Mouse (Mus musculus) left cerebral cortex, postnatal 36 days (tissue): ENCODE data around the gene Clasp1. TPM values are rescaled to one million over a fixed set of nuclear protein-coding genes. Genes with fewer than 3 reads are reported as not detected.

Experiments
- DNase-seq, 2 experiments: peaks; one replicate each; pipeline ENCODE4 v3.0.0; 2021 to 2022; ENCODE audit warnings: low spot score in 2 of 2, mixed read lengths in 1 of 2
- intact Hi-C: fragments of 180-260 bp; cut with DNase I; formaldehyde crosslinking; loops from one replicate; pipeline ENCODE4 v1.15.1; 2025
- total RNA-seq, 2 experiments: library from RNA; stranded (reverse); gene quantifications; 2 replicates each; pipeline ENCODE4 v1.2.3; 2021

Gene Clasp1
- total RNA-seq, result 100 to 1,000 TPM; 104 to 125 TPM

DNA sequence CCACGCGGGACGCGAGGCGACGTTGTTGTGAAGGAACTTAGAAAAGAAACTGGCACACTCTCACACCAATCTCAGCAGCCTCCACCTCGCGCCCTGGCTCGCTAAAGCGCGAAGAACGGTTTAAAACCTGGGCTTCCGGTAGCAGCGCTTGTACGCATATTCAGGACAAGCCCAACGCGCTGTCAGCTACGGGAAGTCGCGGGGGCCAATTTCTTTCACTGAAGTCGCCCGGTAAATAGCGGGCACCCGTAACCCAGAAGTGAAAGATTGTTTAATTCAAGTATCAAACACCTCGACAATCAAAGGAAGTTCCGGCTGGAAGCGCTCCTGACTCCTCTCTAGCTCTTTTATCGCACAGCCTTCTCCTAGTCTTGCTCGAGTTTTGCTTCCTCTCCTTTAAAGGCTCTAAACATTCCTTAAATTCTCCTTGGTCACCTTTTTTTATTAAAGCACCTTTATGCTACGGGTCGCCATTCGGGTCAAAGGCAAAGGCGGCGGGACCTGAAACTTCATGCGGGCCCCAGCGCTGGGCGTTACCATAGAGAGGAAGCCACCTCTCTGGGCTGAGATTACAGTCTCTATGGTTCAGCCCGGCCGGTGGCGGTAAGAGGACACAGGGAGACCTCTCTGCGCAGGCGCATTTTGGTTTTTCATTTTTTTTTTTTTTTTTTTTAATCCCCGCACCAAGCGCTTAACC, at the start of gene Clasp1:
Gene Clasp1 (plus strand): TSS at position 302 of the 697 bp plus-strand sequence.
- intact Hi-C loops, result loop anchor here (1.0 to 2.0 kb wide), 2 partner anchors 68 to 70 kb away; partner anchors contain the start of gene Nifk
- peak; percentile 93 to 96 for DNase-seq

DNA sequence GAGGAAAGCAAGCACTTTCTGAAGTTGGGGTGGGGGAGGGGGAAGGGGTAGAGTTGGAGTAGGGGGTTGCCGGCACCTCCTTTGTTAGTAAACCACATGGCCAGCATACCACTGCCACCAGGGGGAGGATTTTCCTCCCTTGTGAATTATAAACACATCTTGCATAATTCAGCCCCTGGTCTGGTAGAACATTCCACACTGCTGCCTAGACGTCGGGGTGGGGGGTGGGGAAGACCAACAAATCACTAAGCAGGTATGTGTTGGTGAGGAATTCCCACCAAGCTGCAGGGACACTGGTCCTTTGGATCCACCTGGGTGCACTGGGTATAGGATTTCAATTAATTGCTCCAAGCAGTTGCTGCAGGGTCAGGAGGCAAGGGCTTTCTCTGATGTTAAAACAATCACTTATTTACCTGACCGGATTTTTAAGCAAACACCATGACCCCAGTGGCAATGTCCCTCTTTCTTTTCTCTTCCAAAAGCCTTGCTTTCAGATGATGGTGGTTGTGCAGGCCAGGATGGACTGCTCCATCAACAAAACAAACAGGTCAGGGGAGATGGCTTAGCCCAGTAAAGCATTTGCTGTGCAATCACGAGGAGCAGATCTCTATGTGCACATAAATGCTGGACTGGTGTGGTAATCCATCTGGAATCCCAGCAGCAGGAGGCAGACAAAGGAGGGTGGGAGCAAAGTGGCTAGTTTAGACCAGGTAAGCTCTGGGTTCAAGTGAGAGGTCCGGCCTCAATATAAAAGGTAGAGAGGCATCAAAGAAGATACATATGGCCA, 45.0 kb upstream of the Clasp1 start:
- DNase-seq, result no peak
- intact Hi-C loops, result no loop called here

DNA sequence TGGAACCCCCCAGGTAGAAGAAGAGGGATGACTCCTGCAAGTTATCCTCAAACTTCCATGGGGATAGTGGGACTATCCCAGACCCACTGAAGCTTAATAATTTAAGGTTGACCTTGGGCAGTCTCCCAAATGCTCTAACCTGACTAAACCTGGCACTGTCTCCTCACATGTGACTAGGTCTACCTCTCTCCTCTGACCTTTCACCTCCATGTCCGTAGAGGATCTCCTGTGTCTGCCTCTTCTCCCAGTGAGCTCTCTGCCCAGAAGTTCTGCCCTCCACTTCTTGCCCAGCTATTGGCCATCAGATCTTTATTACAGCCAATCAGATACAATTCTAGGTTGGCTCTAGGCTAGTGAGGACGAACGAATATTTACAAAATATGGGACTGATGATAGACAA, 38.9 kb upstream of the Clasp1 start:
- no peak for DNase-seq
- intact Hi-C loops, result no loop called here

DNA sequence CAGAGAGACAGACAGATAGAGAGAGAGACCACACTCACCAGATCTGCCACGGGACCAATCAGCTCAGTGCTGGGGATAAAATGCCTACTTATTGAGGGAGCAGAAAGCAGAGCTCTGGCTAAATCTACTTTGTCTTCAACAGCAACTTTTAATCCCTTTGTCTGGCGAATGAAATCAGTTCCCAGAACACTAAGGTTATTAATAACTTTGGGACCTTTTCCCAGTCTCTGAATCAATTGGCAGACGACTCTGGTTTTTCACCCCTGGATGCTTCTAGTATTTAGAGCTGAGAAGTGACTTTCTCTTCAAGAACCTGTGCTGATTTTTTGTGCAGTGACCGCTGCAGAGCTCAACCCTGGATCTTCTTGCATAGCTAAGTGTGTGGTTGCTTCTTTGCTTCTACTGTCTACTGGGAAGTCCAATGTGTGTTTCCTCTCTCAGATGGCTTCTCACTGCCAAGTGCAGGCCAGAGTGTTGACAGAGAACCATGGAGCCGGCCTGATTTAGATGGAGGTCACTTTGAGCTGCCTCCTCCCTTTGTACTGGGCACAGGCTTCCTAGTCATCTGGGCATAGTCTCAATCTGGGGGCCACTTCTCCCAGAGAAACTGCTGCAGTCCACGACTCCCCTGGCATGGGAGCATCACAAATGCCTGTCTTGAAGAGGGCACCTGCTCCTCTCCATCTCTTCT, 29.6 kb upstream of the Clasp1 start:
- intact Hi-C loops, result no loop called here
- no peak for DNase-seq

DNA sequence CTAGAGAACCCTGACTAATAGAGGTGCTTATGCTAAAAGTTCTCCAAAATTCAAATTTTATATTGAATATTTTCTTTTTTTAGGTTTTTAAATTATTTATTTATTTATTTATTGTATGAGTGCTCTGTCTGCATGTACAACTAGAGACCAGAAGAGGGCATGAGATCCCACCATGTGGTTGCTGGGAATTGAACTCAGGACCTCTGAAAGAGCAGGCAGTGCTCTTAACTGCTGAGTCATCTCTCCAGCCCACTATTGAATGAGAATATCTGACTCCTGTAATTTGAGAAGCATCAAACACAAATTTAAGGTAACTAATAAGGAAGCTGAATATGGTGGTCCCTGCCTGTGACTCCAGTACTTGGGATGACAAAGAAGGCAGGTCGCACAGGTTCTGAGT, 20.9 kb upstream of the Clasp1 start:
- no peak for DNase-seq
- intact Hi-C loops, result no loop called here

DNA sequence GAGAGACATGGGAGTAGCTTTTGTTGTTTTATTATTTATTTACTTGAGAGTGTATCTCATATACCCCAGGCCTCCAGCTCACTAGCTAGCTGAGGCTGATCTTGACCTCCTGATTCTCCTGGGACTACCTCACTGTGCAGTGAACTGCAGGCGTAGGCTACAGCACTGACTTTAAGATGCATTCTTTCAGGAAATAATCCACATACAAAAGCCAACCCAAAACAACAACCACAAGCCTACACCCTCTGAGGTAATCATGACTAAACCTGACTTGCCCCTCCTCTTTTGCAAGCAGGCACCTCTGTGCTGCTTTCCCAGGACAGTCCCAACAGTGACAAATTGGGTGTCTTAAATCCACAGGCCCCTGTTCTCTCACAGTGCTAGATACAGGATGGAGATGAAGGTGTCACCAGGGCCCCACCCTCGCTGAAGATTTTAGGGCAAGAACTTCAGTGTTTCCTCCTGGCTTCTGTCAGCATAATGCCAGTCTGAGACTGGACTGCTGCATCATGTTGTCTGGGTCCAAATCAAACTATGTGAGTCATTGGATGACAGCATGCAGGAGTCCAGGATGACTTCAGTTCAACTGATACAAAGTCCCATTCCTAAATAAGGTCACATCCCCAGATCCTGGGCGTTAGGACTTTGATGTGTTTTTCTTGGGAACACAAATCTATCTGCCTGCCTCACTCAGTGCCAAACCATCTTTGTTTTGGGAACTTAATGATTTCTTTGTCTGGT, 20.0 kb upstream of the Clasp1 start:
- DNase-seq, result no peak
- intact Hi-C loops, result no loop called here

DNA sequence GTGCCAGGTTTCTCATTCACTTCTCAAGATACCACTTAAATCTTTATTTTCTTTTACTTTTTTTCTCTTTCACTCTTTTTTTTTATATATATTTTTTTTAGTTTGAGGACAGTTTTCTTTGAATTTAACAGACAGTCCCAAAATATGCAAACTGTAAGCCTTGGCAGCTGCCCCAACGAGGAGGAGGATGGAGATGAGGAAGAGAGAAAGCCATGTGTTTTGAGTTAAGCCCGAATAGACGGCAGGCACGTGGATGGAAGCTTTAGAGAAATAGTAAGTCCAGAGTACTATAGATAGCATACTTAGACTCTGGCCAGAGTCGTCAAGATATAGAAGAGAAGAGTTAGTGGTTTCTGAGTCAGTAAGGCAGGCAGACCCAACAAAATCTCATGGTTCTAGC, 11.1 kb upstream of the Clasp1 start:
- intact Hi-C loops, result no loop called here
- DNase-seq, result no peak

DNA sequence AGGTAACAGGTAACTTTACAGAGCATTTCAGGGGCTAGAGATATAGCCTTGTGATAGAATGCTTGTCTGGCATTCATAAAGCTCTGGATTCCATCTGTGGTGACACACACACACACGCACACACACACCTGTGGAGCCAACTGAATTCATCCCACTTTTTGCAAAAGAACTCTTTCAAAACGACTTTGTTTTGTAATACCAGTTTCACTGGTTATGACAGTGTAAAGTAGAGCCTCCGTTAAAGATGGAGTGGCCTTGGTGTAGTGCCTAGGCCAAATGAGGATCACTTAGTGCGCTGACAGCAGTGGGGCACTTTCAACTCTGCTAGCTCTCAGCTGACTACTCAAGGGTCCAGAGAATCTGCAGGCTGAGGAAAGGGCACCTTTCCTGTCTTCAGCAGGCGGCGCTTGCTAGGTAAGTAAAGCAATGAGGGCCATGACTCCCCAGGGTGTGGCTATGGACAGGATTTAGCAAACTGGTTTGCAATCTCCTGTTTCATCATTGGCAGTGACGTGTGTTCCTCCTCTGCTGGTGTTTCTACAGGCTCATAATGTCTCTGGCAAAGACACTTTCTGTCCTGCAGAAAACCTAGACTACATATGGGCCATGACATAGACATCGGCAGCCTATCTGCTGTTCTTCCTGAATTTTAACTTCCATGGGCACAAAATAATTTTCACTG, 8.6 kb upstream of the Clasp1 start:
- intact Hi-C loops, result no loop called here
- no peak for DNase-seq

DNA sequence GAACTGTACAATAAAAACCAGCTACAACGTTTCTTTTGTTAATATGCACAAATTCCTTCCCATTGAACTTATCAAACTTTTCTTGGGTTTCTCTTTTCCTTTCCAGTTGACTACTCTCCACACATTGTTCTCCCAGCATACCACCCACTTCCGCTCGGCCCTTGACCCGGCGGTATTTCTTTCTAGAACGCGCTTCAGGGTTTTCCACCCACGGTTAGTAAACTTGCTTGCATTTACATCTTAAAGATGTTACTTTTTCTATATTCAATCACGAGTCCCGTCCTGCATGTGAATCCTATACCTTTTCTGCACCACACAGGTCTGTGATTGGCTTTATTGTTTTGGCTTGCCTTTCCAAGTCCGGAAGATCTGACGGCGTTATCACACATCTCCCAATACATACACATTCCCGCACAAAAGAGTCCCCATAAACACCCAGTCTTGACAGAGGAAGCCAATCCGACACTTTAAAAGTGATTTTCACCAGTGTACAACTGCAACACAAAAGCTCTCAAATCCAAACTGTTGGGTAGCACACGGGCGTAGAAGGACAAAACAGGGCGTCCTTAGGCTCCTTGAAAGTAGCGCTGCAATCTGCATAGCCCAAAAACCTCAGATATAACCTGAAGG, 616 bp upstream of the Clasp1 start:
- DNase-seq, result peak; percentile 59 to 64
- intact Hi-C loops, result loop anchor here (2.0 kb wide), 1 partner anchor 67 kb away; the partner anchor contains the start of gene Nifk

DNA sequence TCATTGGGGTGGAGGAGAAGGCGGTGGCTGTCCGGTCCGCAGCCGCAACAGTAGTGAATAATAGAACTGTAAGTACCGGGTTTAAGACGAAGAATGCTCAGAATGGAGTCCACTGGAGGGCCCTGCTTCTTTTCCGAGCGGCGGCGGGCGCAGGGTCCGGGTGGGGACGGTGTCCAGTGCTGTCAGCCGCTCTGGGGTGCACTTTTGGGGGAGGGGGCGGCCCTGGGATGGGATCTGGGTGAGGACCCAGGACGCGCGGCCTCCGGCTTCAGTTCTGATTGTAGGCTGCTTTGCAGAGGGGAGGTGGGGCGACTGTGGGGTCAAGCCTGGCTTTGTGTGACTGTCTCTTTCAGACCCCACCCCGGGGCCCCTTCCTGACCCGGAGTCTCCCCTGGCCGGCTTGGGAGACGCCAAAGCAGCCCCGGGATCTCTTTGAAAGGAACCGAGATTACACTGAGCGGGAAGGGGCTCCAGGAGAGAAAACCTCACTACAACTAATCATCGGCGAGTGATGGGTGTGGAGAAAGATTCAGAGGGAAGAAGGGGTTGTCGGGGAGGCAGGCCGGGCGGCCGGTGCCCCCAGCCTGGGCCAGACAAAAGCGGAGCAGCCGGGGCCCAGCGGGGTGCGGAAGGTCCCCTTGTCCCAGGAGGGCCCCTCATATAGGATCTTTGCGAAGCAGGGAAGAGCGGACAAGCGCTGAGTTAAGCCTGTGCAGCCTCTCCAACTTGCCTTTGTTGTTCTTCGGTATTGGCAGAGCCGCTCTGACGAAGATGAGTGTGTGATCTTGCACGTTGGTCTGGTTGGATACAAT, 802 bp downstream of the Clasp1 start:
- intact Hi-C loops, result loop anchor here (1.0 to 2.0 kb wide), 2 partner anchors 69 to 70 kb away; partner anchors contain the start of gene Nifk
- peak; percentile 42 to 51 for DNase-seq

DNA sequence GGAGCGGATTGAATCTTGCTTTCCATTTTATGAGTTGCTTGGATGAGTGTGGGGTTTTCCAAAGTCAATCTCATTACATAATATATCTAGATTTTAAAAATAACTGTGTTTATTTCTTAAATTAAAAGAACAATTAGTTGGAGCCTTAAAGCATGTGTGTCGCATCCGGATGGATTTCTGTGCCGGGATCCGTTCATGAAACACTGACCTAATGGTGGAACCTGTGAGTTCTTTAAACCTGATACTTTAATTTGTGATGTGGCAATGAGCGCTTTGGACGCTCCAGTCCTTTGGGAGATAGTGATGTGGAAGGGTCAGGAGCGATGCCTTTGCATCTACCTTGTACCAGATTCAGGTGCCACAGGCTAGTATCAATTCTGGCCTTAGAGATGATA, 1.4 kb downstream of the Clasp1 start:
- DNase-seq, result no peak
- intact Hi-C loops, result no loop called here

DNA sequence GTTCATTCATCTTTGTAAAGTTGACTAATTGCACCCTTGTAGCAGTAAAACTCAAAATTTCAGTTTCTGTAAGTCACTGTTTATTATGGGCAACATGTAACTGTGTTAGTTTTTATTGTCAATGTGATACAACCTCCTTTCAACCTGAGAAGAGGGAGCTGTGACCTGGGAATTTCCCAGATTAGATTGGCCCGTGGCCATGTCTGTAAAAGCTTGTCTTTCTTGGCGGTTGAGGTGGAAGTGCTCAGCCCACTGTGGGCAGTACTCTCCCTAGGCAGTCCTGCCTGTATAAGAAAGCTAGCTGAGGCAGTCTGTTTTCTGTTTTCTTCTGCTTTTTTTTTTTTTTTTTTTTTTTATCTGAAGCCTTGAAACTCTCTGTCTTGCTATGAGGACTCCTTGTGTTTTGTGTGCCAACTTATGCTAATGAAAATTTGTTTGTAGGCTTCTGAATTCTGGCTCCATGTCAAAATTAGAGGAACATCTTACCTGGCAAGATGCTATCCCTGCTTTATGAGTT, 2.1 kb downstream of the Clasp1 start:
- intact Hi-C loops, result no loop called here
- DNase-seq, result no peak

DNA sequence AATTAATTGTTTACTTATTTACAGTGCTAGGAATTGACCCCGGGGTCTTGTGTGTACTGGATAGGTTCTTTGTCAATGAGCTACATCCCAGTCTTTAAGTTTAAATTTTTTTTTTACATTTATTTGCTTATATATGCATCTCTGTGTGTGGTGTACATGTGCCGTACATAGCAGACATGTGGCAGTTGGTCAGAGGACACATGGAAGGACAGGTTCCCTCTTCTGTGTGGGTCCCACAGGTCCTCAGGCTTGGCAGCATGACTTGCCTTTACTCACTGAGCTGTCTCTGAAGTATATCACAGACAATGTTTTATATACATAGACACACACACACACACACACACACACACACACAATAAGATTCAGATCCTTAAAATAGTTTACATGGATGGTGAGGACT, 3.4 kb downstream of the Clasp1 start:
- intact Hi-C loops, result no loop called here
- no peak for DNase-seq

DNA sequence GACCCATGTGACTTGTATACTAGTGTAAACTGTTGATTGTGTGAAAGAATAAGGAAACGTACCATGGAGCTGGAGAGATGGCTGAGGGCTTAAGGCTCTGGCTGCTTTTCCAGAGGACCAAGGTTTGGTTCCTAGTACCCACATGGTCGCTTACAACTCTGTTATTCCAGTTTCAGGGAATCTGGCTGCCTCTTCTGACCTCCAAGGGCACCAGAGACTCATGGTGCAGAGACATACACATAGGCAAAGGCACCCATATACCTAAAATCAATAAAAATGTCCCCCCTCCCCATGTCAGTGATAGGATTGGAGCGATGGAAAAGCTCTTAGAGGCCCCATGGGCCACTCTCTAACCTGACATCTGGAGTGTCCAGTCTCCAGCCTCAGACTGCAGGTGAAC, 5.1 kb downstream of the Clasp1 start:
- no peak for DNase-seq
- intact Hi-C loops, result no loop called here

DNA sequence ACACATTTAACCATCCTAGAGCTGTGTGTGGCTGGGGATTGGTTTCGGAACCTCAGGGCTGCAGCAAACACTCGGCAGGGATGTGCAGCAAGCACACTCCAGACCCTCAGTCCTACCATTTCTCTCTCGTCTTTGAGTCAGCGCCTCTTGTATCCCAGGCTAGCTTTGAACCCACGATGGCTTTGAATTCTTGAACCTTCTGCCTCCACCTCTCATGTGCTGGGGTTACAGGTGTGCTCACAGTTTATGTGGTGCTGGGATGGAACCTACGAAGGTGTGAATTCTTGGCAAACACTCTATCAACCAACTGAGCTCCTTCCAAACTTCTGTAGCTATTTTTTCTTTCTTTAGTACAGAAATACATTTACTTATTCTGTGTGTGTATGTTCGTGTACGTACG, 9.0 kb downstream of the Clasp1 start:
- no peak for DNase-seq
- intact Hi-C loops, result no loop called here

DNA sequence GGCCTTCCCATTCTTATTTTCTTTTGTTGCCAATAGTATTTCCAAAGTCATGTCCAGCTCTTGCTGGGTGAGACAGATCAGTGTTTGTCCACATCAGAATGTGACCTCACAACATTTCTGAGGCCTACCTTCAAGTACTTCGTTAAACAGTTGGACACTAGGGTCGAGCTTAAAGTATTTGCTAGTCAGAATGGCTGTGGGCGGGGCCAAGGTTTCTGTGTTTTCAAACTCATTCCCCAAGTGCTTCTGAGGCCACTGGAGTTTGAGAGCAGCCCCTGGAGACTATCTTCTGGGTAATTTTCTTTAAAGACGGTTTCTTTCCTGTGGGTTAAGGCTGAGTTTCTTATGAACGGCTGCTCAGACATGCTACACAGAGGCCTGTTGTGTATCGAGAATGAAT, 9.7 kb downstream of the Clasp1 start:
- DNase-seq, result no peak
- intact Hi-C loops, result no loop called here

DNA sequence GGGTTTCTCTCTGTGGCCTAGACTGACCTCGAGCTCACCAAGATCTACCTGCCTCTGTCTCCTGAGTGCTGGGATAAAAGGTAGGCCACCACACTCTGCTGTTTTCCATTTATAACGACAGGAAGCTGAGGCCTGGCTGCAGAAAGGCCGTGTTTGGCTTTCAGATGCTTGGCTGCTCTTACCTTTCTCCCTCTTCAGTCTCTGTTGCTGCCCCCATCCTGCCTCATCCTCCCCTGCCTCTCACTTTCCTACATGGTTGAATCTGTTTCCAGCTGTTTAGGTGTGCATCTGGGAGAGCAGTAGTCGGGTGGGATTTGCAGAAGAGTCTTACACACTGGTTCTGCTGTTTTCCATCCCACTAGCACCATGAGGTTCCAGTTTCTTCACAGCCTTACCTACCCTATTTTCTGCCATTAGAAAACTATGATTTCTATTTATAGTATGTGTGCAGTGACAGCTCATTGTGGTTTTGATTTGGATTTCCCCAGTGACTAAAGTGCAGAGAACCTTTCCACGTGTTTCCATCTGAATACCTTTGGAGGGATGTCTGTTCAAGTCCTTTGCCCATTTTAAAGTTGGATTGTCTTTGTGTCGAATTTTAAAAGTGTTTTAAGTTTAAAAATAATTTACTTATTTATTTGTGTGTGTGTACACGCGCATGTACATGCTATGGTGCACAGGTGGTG, 10.9 kb downstream of the Clasp1 start:
- no peak for DNase-seq
- intact Hi-C loops, result no loop called here
